In genomic region chr11:62996522-62996898, GRCm38 (mm10) we compare ENCODE assay signal across 16 mouse cellular contexts. TPM values are rescaled to one million over a fixed set of nuclear protein-coding genes. Genes with fewer than 3 reads are reported as not detected.
A peak's percentile ranks its signal among the peaks of the same experiment; 100 is the strongest.
DNase-seq lines count a peak whose midpoint lies in the region; ATAC-seq and TF ChIP-seq lines count a peak whose summit lies in the region.
"Had no signal": no experiment of that assay in that cellular context is flagged by ENCODE, and none has a peak within 500 bp of the region (broad histone marks: within the 10 kb centered on the region; RNA-seq: fewer than 3 reads in every experiment).

No protein-coding gene starts in this region.

- no peak overlapping the region for H3K4me3 ChIP-seq in heart, embryonic 12.5 days
- H3K4me3 ChIP-seq in C2C12 (ENCODE audit: insufficient read depth, poor library complexity, severe bottlenecking) (no peak overlapping the region), ES-E14 (ENCODE audit: insufficient read depth in 1 of 2, low read depth in 1 of 2, low read length in 2 of 2, poor library complexity in 1 of 2, severe bottlenecking in 1 of 2) (no peak overlapping the region)
- no peak overlapping the region for H3K4me3 ChIP-seq in limb, embryonic 15.5 days
- no peak overlapping the region for H3K4me3 ChIP-seq in cerebellum, adult 2 months (replicated peaks; ENCODE audit: insufficient read depth, low read depth, low read length)
- H3K4me3 ChIP-seq: liver, embryonic 13.5 days had no signal

- no peak for TF ChIP-seq CTCF in C2C12 (IDR thresholded peaks at IDR 0.05; ENCODE audit: control insufficient read depth, insufficient read depth, insufficient read length)
- no peak for TF ChIP-seq CTCF in cerebellum, adult 2 months (IDR thresholded peaks at IDR 0.05; ENCODE audit: borderline replicate concordance, insufficient read depth, low read depth, low read length)

- no peak overlapping the region for H3K9ac ChIP-seq in heart, embryonic 12.5 days
- H3K9ac ChIP-seq in ES-E14 (ENCODE audit: insufficient read depth, low read depth, low read length, poor library complexity, severe bottlenecking), result peak overlapping the region; percentile 9; the same call in 1 of the 2 replicates
- no peak overlapping the region for H3K9ac ChIP-seq in limb, embryonic 15.5 days
- H3K9ac ChIP-seq: liver, embryonic 13.5 days had no signal

- H3ac ChIP-seq in C2C12 (ENCODE audit: control insufficient read depth, insufficient read length, low read depth), result no peak overlapping the region

- TF ChIP-seq POLR2A in cerebellum, adult 2 months (IDR thresholded peaks at IDR 0.05; ENCODE audit: borderline replicate concordance, insufficient read depth, low read length), result no peak

- 57% methylated on average over 4 of the region's 4 CpGs for WGBS in heart, embryonic 12.5 days
- WGBS in limb, embryonic 15.5 days, result 70% methylated on average over 4 of the region's 4 CpGs
- WGBS in cerebellum, adult 2 months, result 95% methylated on average over 4 of the region's 4 CpGs

- no peaks in the 10 kb centered on the region for H3K79me3 ChIP-seq in C2C12 (ENCODE audit: low read depth)

- H3K4me1 ChIP-seq in heart, embryonic 12.5 days (replicated peaks), result peaks cover 38% of the 10 kb centered on the region
- H3K4me1 ChIP-seq in ES-E14 (ENCODE audit: control insufficient read depth in 2 of 2, insufficient read depth in 2 of 2, low read length in 2 of 2, poor library complexity in 1 of 2), result peaks cover 13 to 14% of the 10 kb centered on the region in 2 experiments
- H3K4me1 ChIP-seq in limb, embryonic 15.5 days, result peaks cover 35% of the 10 kb centered on the region
- peaks cover 4% of the 10 kb centered on the region; the same call in 1 of the 2 replicates for H3K4me1 ChIP-seq in cerebellum, adult 2 months (ENCODE audit: control insufficient read depth, insufficient read depth, low read length)
- H3K4me1 ChIP-seq: liver, embryonic 13.5 days had no signal

- in situ Hi-C loops in ES-E14 (cut with MboI; ENCODE audit: low sequenced_read_pairs in 2 of 2, unreplicated experiment in 2 of 2), result no loop called here

- no peaks in the 10 kb centered on the region for H3K79me2 ChIP-seq in C2C12 (ENCODE audit: control insufficient read depth, insufficient read depth)

- H3K36me3 ChIP-seq in heart, embryonic 12.5 days, result no peaks in the 10 kb centered on the region
- no peaks in the 10 kb centered on the region for H3K36me3 ChIP-seq in C2C12 (ENCODE audit: control insufficient read depth, insufficient read depth)
- H3K36me3 ChIP-seq in ES-E14 (ENCODE audit: control insufficient read depth, insufficient read depth, low read length, poor library complexity, severe bottlenecking), result no peaks in the 10 kb centered on the region
- H3K36me3 ChIP-seq in limb, embryonic 15.5 days, result no peaks in the 10 kb centered on the region
- H3K36me3 ChIP-seq: liver, embryonic 13.5 days had no signal

- ATAC-seq in heart, embryonic 12.5 days (ENCODE audit: insufficient number of reproducible peaks, low FRiP score), result no peak
- ATAC-seq in limb, embryonic 15.5 days (ENCODE audit: insufficient number of reproducible peaks, low FRiP score, low TSS enrichment, low read depth), result no peak
- ATAC-seq: intestine, embryonic 16.5 days had no signal

- H3K4me2 ChIP-seq in heart, embryonic 12.5 days, result no peak overlapping the region
- no peak overlapping the region for H3K4me2 ChIP-seq in limb, embryonic 15.5 days
- H3K4me2 ChIP-seq: liver, embryonic 13.5 days had no signal

- 0 out of 2 replicates have a peak, but pooled peaks cover 4% of the 10 kb centered on the region for H3K9me3 ChIP-seq in heart, embryonic 12.5 days (replicated peaks)
- H3K9me3 ChIP-seq in ES-E14 (ENCODE audit: control insufficient read depth, insufficient read depth, low read depth, low read length), result no peaks in the 10 kb centered on the region
- H3K9me3 ChIP-seq in limb, embryonic 15.5 days, result no peaks in the 10 kb centered on the region
- H3K9me3 ChIP-seq: liver, embryonic 13.5 days had no signal

- no peaks in the 10 kb centered on the region for H3K27me3 ChIP-seq in heart, embryonic 12.5 days (replicated peaks)
- no peaks in the 10 kb centered on the region for H3K27me3 ChIP-seq in C2C12 (ENCODE audit: control insufficient read depth, insufficient read depth, insufficient read length)
- H3K27me3 ChIP-seq in limb, embryonic 15.5 days, result no peaks in the 10 kb centered on the region
- no peaks in the 10 kb centered on the region for H3K27me3 ChIP-seq in cerebellum, adult 2 months (ENCODE audit: control insufficient read depth, insufficient read depth, low read length)
- H3K27me3 ChIP-seq: liver, embryonic 13.5 days had no signal

- intact Hi-C loops in heart, postnatal 36 days (cut with DNase I), result loop anchor here (2.0 kb wide), 1 partner anchor 134 kb away; no protein-coding TSS in a partner anchor
- intact Hi-C loops in left cerebral cortex, postnatal 25 days (cut with DNase I), result loop anchor here (5.0 kb wide), 1 partner anchor 136 kb away; no protein-coding TSS in a partner anchor

- H3K27ac ChIP-seq in heart, embryonic 12.5 days (ENCODE audit: poor library complexity, severe bottlenecking), result peak overlapping the region; percentile 40; the same call in 1 of the 2 replicates
- H3K27ac ChIP-seq in ES-E14 (ENCODE audit: insufficient read depth, low read depth, low read length, poor library complexity, severe bottlenecking), result no peak overlapping the region
- peak overlapping the region; percentile 93 for H3K27ac ChIP-seq in limb, embryonic 15.5 days
- no peak overlapping the region for H3K27ac ChIP-seq in cerebellum, adult 2 months (ENCODE audit: insufficient read depth, low read length)
- H3K27ac ChIP-seq: liver, embryonic 13.5 days had no signal

- no peak for DNase-seq in heart, postnatal 36 days
- peak; percentile 22 for DNase-seq in ES-E14 (ENCODE audit: low read depth, low spot score)
- DNase-seq in left cerebral cortex, postnatal 25 days (ENCODE audit: low spot score in 2 of 2), result no peak
- DNase-seq in thymus, postnatal 10 days (ENCODE audit: low spot score in 2 of 2), result no peak
- no peak for DNase-seq in cerebellum, adult 2 months
- DNase-seq: liver, embryonic 13.5 days; right cerebral cortex, adult 18-20 months; thymus, postnatal 14 days had no signal

TF ChIP-seq in C2C12, 6 proteins besides CTCF, POLR2A, EP300 and RAD21:
- no peak for TF ChIP-seq USF1 (IDR thresholded peaks at IDR 0.05; ENCODE audit: low read depth)
- peak; percentile 67 for TF ChIP-seq MYOD1 (IDR thresholded peaks at IDR 0.05; ENCODE audit: control insufficient read depth, insufficient read length, low read depth)

TF ChIP-seq in ES-E14, 5 proteins besides CTCF, POLR2A, EP300 and RAD21:
- TF ChIP-seq CHD2 (IDR thresholded peaks at IDR 0.05; ENCODE audit: low read depth, low read length) (no peak), ZNF384 (IDR thresholded peaks at IDR 0.05; ENCODE audit: low read depth, low read length) (no peak), MAFK (IDR thresholded peaks at IDR 0.05; ENCODE audit: insufficient read depth, low read depth, low read length) (no peak), HCFC1 (IDR thresholded peaks at IDR 0.05; ENCODE audit: borderline replicate concordance, insufficient read depth, low read length) (no peak), ZC3H11A (IDR thresholded peaks at IDR 0.05; ENCODE audit: borderline replicate concordance, low read depth, low read length) (no peak)

RNA-seq across cellular contexts. Expression of gene Cdrt4, which starts 45.5 kb away (rescaled TPM):
- polyA plus RNA-seq in heart, embryonic 12.5 days (2016; fragmentation: Nextera tagmentation; extraction: Ambion mirVana), result 0.28 TPM in 1 of 2 replicates, not detected in the other
- total RNA-seq in heart, postnatal 36 days (2021), result not detected
- not detected for polyA plus RNA-seq in C2C12 (2012; fragmentation: generic; extraction: Trizol)
- total RNA-seq in ES-E14 (2012; rRNA removed), result 1.1 and 1.6 TPM in 2 replicates
- 0.22 TPM in 1 of 2 replicates, not detected in the other for polyA plus RNA-seq in limb, embryonic 15.5 days (2015; fragmentation: Nextera tagmentation; extraction: Ambion mirVana)
- total RNA-seq in left cerebral cortex, postnatal 25 days (2021), result not detected
- 0.26 TPM in 1 of 2 replicates, not detected in the other for polyA plus RNA-seq in cerebellum, adult 2 months (2012; rRNA removed)
- total RNA-seq: hematopoietic stem cell, adult 5-6 weeks; left cerebral cortex, adult 8-10 months; megakaryocyte-erythroid progenitor cell, adult 5-6 weeks; neutrophil, adult 5-6 weeks had no signal
- polyA plus RNA-seq: intestine, embryonic 16.5 days; liver, embryonic 13.5 days had no signal

Comparison
In these comparisons a context has a peak if more than half of its experiments do, and no peak if none do; other contexts are left out.
1. H3K27ac ChIP-seq: peak in heart, embryonic 12.5 days (single experiment) and limb, embryonic 15.5 days (single experiment); none in ES-E14 (single experiment) and cerebellum, adult 2 months (single experiment).